ENCODE assay signal across 17 mouse cellular contexts in the genomic region with DNA sequence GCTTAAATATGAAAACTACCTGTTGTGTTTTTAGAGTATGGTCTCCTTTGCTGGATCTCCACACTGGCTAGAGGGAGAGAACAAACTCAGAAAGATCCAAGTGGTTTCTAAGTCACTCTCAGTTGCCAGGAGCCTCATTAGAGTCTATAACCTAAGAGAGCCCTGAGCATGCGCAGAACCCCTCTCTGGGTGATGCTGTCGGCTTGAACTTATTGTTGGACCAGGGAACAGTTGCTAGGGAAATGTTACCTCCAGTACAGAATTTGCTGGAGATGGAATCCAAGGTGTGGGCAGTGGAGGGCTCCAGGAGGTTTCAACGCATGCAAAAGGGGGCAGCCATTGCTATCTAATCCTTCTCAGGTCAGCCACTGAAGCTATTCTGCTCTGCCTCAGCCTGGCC. TPM values are rescaled to one million over a fixed set of nuclear protein-coding genes. Genes with fewer than 3 reads are reported as not detected.
"Had no signal": no experiment of that assay in that cellular context is flagged by ENCODE, and none has a peak within 500 bp of the region (broad histone marks: within the 10 kb centered on the region; RNA-seq: fewer than 3 reads in every experiment).

No protein-coding gene starts in this region.

- ATAC-seq: intestine, postnatal 0 days had no signal

- H3K9ac ChIP-seq: liver, embryonic 14.5 days; liver, postnatal 0 days; lung, embryonic 14.5 days had no signal

- H3K27ac ChIP-seq: kidney, postnatal 0 days; layer of hippocampus, adult 2 months; left cerebral cortex, adult 2 months; liver, embryonic 14.5 days; macrophage; stomach, postnatal 0 days had no signal

- H3K4me2 ChIP-seq: lung, embryonic 14.5 days had no signal

- DNase-seq: kidney, adult 2 months; kidney, postnatal 25 days; layer of hippocampus, adult 9-11 months; liver, postnatal 0 days; lung, embryonic 14.5 days; thymus, adult 18-20 months had no signal

- H3K4me3 ChIP-seq: layer of hippocampus, adult 2 months; left cerebral cortex, adult 2 months had no signal

RNA-seq across cellular contexts. Expression of gene Vgf, which starts 1.9 kb away (rescaled TPM):
- polyA plus RNA-seq: limb, embryonic 11.5 days; liver, adult 2 months; liver, postnatal 0 days; macrophage; spleen, adult 2 months had no signal

RNA-seq across cellular contexts. Expression of gene Serpine1, which starts 47.8 kb away (rescaled TPM):
- polyA plus RNA-seq: neural tube, embryonic 11.5 days had no signal
